Mouse (Mus musculus): ENCODE data around the gene Cass4. TPM values are rescaled to one million over a fixed set of nuclear protein-coding genes. Genes with fewer than 3 reads are reported as not detected.

Gene Cass4
- polyA plus RNA-seq, 1 experiment = 0.46 TPM

DNA sequence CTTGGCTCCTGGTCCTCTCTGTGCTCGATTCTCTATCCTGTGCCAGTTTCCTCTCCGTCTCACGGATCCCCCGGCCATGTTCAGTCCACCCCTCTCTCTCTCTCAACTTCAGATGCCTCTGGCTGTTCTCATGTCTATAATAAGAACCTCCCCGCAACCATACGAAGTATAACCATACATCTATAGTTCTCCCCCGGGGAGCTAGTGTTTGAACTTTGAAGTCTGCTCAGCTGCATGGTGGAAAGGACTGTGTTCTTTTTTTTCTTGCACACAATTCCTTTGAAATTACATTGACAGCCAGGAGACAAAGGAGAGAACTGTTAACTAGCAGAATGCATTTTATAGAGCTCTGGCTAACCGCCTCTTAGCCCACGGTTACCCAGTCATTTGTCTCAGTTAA, 38.8 kb upstream of the Cass4 start:
- Histone ChIP-seq H3K4me1 (ENCODE audit: control insufficient read depth, insufficient read depth, low read length) (0 out of 2 replicates have a peak, but pooled peaks cover 2% of the 10 kb centered on the region), H3K27ac (ENCODE audit: insufficient read depth, low read length) (no peak overlapping the region), H3K4me3 (ENCODE audit: insufficient read depth, low read length) (no peak overlapping the region)
- TF ChIP-seq POLR2A (IDR thresholded peaks at IDR 0.05; ENCODE audit: extremely low read depth, insufficient read depth, low read length) (no peak), CTCF (IDR thresholded peaks at IDR 0.05; ENCODE audit: extremely low read depth, insufficient read depth, low read length) (no peak)

DNA sequence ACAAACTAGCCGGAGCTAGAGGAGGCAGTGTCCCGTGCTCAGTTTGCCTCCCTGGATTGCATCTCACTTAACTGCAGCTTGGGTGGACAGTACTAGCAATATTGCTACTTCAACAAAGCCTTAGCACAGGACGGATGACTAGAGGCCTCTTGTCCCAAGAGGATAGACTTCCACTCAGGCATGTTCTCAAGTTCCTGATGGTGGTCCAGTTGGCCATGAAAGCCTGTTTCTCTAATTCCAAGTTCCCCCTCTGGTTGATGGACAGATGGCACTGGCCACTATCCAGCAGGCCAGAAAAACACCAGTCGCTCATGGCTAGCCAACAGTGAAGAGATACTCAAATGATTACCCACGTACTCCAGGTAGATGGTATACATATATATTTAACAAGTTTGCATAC, 37.8 kb upstream of the Cass4 start:
- TF ChIP-seq CTCF (IDR thresholded peaks at IDR 0.05; ENCODE audit: extremely low read depth, insufficient read depth, low read length) (no peak), POLR2A (IDR thresholded peaks at IDR 0.05; ENCODE audit: extremely low read depth, insufficient read depth, low read length) (no peak)
- no peak overlapping the region for H3K27ac ChIP-seq (ENCODE audit: insufficient read depth, low read length)
- no peak overlapping the region for H3K4me3 ChIP-seq (ENCODE audit: insufficient read depth, low read length)
- H3K4me1 ChIP-seq (ENCODE audit: control insufficient read depth, insufficient read depth, low read length) = 0 out of 2 replicates have a peak, but pooled peaks cover 2% of the 10 kb centered on the region

DNA sequence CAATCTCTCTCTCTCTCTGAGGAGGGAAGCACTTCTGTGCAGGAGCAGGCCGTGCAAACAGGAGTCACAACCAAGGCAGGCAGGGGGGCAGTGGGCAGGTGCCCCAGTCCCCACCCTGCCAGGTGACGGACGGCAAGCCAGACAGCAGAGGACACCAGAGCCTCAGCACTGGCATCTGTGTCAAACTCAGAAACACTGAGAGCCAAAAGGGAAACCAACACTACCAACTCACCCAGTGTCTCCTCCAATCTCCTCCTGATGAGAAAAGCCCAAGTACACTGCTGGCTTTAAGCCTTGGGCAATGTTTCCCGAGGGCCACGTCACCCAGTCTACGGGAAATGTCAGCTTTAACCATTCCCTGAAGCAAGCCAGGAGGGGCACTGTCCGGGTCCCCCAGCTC, 30.4 kb upstream of the Cass4 start:
- TF ChIP-seq CTCF (IDR thresholded peaks at IDR 0.05; ENCODE audit: extremely low read depth, insufficient read depth, low read length) (no peak), POLR2A (IDR thresholded peaks at IDR 0.05; ENCODE audit: extremely low read depth, insufficient read depth, low read length) (no peak)
- no peaks in the 10 kb centered on the region for H3K4me1 ChIP-seq (ENCODE audit: control insufficient read depth, insufficient read depth, low read length)
- no peak overlapping the region for H3K4me3 ChIP-seq (ENCODE audit: insufficient read depth, low read length)
- no peak overlapping the region for H3K27ac ChIP-seq (ENCODE audit: insufficient read depth, low read length)

DNA sequence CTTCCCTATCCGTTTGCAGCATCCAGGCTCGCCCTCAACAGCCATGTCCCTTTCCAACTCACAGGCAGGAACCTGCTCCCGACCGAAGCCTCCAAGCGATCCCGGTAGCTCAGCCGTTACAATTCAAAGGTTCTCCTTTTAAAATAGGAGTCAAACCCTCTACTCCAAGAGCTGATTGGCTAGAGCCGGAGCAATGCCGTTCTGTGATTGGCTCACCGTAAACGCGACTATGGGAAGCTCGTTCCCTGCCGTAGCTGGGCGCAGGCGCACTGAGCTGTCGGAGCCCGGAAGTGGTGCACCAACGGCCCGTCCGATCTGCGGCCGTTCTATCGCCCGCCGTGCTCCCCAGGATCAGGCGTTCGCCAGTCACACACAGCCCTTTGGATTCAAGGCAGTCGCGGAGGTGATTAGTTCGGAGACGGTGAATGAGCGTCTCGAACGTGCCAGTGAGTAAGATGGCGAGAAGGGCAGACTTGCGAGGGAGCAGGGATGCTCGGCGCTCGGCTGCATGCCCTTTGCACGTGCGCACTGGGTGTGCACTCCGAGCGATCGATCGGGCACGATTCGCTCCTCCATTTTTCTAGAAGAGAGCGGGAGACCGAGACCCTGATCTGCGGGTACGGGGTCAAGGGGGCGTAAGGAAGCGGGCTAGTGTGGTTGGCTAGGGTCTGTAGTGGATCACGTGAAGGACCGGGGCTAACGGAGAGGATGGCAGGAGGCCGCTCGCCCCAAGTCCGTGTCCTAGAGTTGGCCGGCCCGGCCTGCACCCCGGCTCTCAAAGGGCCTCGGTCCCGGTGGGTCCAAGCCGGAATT, 23.0 kb upstream of the Cass4 start, which contains the start of the genes Aurka and Cstf1:
Gene Aurka, minus strand, starts transcription at position 125 of the 813 bp plus-strand sequence.
Gene Cstf1, plus strand, starts transcription at position 271 of the 813 bp plus-strand sequence.
- peaks cover 2% of the 10 kb centered on the region; the same call in 1 of the 2 replicates for H3K4me1 ChIP-seq (ENCODE audit: control insufficient read depth, insufficient read depth, low read length)
- peak; percentile 69; the same call in 1 of the 2 replicates for TF ChIP-seq POLR2A (IDR thresholded peaks at IDR 0.05; ENCODE audit: extremely low read depth, insufficient read depth, low read length)
- no peak for TF ChIP-seq CTCF (IDR thresholded peaks at IDR 0.05; ENCODE audit: extremely low read depth, insufficient read depth, low read length)
- H3K27ac ChIP-seq (ENCODE audit: insufficient read depth, low read length) = peak within 1 kb of the TSS; percentile 72
- H3K4me3 ChIP-seq (ENCODE audit: insufficient read depth, low read length) = peak within 1 kb of the TSS; percentile 57

DNA sequence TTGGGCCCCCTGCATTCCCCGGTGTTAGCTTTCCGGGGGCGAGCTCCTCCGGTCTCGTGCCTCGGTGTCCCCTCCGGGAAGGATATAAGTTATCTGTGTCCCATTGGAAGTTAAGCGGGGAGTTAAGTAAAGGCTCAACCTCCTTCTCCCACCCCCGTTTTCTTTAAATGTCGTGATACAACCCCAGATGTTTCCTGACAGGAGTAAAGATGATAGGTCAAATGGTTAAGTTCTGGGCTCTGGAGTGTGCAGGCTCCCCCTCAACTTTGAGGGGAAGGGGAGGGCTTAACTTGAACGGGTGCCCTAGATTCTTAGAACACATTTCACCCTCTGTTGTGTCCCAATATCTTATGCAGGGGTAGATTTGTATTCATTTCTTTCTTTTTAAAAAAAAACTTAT, 22.3 kb upstream of the Cass4 start:
- no peak for TF ChIP-seq CTCF (IDR thresholded peaks at IDR 0.05; ENCODE audit: extremely low read depth, insufficient read depth, low read length)
- TF ChIP-seq POLR2A (IDR thresholded peaks at IDR 0.05; ENCODE audit: extremely low read depth, insufficient read depth, low read length) = no peak
- Histone ChIP-seq H3K27ac (ENCODE audit: insufficient read depth, low read length) (no peak overlapping the region), H3K4me1 (ENCODE audit: control insufficient read depth, insufficient read depth, low read length) (peaks cover 2% of the 10 kb centered on the region; the same call in 1 of the 2 replicates), H3K4me3 (ENCODE audit: insufficient read depth, low read length) (peak overlapping the region; percentile 57)

DNA sequence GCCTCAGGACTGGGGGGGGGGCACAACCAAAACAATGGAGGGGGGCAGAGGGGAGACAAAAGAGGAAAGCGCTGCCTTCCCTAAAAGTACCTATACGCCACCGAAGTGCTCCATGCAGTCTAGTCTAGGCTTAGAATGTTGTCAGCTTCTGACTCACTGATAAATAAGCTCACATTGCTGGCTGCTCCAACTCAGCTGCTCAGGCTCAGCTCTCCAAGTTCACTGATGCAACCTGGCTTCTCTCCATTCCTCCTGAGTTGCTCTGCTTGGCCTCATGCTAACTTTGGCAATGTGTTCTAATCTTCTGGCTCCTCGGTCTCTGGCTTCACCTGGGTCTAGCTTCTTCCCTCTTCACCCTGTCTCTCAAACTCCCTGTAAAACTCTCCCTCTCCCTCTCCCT, 17.0 kb upstream of the Cass4 start:
- TF ChIP-seq POLR2A (IDR thresholded peaks at IDR 0.05; ENCODE audit: extremely low read depth, insufficient read depth, low read length) (no peak), CTCF (IDR thresholded peaks at IDR 0.05; ENCODE audit: extremely low read depth, insufficient read depth, low read length) (no peak)
- Histone ChIP-seq H3K4me3 (ENCODE audit: insufficient read depth, low read length) (no peak overlapping the region), H3K4me1 (ENCODE audit: control insufficient read depth, insufficient read depth, low read length) (peaks cover 2% of the 10 kb centered on the region; the same call in 1 of the 2 replicates), H3K27ac (ENCODE audit: insufficient read depth, low read length) (no peak overlapping the region)

DNA sequence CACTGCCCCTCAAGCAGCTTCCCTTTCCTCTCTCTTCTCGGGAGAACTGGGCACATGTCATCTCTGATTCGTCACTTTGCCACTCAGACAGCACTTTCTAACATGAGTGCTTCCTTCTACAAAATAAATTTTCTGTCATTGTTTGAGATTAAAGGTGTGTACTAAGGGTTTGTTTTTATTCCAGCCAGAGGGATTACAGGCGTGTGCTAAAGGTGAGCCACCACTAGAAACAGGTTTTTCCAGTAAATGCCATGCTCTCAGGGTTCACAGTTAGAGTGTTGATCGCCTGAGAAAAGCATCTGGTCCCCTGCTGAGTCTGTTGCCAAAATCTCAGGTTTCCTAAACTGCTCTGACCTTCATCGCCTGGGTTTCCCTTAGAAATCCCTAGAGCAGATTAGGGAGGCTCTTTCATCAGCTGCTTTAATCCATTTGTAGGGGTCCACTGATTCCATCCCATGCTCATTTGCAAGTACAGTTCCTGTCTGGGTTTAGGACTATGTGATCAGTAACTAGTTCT, 16.5 kb upstream of the Cass4 start:
- TF ChIP-seq CTCF (IDR thresholded peaks at IDR 0.05; ENCODE audit: extremely low read depth, insufficient read depth, low read length) (no peak), POLR2A (IDR thresholded peaks at IDR 0.05; ENCODE audit: extremely low read depth, insufficient read depth, low read length) (no peak)
- Histone ChIP-seq H3K27ac (ENCODE audit: insufficient read depth, low read length) (no peak overlapping the region), H3K4me3 (ENCODE audit: insufficient read depth, low read length) (no peak overlapping the region), H3K4me1 (ENCODE audit: control insufficient read depth, insufficient read depth, low read length) (no peaks in the 10 kb centered on the region)

DNA sequence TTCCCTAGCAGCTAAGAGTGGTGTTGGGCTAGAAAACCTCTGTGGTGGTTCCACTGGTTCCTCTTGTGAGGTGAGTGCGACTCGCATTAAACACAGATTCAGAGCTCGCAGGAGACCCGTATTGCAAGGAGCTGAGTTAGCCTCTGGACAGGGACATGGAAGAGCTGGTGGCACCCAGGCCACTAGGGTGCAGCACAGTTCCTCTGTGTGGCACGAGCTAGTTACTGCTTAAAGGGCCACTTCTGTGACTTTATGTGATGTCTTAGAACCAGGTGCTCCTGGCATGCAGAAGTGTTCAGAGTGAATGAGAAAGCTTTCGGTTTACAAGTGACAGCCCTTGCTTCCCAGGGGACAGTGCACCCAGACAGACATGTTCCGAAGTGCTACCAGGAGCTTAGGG, 15.3 kb upstream of the Cass4 start:
- Histone ChIP-seq H3K4me1 (ENCODE audit: control insufficient read depth, insufficient read depth, low read length) (no peaks in the 10 kb centered on the region), H3K4me3 (ENCODE audit: insufficient read depth, low read length) (no peak overlapping the region), H3K27ac (ENCODE audit: insufficient read depth, low read length) (no peak overlapping the region)
- TF ChIP-seq POLR2A (IDR thresholded peaks at IDR 0.05; ENCODE audit: extremely low read depth, insufficient read depth, low read length) (no peak), CTCF (IDR thresholded peaks at IDR 0.05; ENCODE audit: extremely low read depth, insufficient read depth, low read length) (peak; percentile 68)

DNA sequence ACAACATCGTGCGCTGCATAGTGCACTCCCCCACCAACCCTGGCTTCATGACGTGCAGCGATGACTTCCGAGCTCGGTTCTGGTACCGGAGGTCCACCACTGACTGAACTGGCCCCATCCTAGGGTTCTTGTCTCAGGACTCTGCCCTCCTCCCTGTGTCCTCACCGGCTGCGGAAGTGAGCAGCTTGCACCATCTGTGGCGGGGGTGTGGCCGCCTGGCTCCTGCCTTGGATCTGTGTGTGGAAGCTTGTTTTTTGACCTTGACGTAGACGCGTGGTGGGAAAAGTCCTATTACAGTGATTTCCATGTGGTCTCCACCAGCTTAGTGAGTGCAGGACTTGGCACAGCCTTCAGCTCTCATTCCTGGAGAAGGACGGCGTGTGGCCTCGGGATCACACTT, 13.1 kb upstream of the Cass4 start:
- TF ChIP-seq POLR2A (IDR thresholded peaks at IDR 0.05; ENCODE audit: extremely low read depth, insufficient read depth, low read length) (no peak), CTCF (IDR thresholded peaks at IDR 0.05; ENCODE audit: extremely low read depth, insufficient read depth, low read length) (no peak)
- no peak overlapping the region for H3K27ac ChIP-seq (ENCODE audit: insufficient read depth, low read length)
- no peaks in the 10 kb centered on the region for H3K4me1 ChIP-seq (ENCODE audit: control insufficient read depth, insufficient read depth, low read length)
- H3K4me3 ChIP-seq (ENCODE audit: insufficient read depth, low read length) = no peak overlapping the region

DNA sequence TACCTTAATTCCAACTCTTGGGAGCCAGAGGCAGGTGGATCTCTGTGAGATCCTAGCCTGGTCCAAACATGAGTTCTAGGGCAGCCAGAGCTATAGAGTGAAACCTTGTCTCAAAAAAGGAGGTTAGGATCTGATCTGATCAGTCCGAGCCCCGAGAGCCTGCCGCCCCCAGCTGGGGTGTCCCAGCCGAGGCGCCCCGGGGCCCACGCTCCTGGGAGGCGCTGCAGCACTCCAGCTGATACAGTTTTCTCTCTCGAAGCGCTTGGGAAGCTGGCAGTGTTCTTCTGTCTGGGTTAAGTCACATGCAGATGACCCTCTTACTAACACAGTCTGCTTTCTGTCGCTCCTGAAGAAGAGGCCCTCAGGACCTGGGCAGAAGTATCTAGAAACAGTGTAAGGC, 12.3 kb upstream of the Cass4 start:
- Histone ChIP-seq H3K27ac (ENCODE audit: insufficient read depth, low read length) (no peak overlapping the region), H3K4me1 (ENCODE audit: control insufficient read depth, insufficient read depth, low read length) (no peaks in the 10 kb centered on the region), H3K4me3 (ENCODE audit: insufficient read depth, low read length) (no peak overlapping the region)
- no peak for TF ChIP-seq POLR2A (IDR thresholded peaks at IDR 0.05; ENCODE audit: extremely low read depth, insufficient read depth, low read length)
- TF ChIP-seq CTCF (IDR thresholded peaks at IDR 0.05; ENCODE audit: extremely low read depth, insufficient read depth, low read length) = no peak

Measured in cortical plate, adult 2 months (tissue).